Mouse (Mus musculus) hindbrain, embryonic 14.5 days (tissue): Measurements from ENCODE around the gene Cfap45. TPM values are rescaled to one million over a fixed set of nuclear protein-coding genes. Genes with fewer than 3 reads are reported as not detected.

Source experiments
- ATAC-seq: fragments of 200-750 bp; cut with Nextera tagmentation; 2 replicates; pipeline ENCODE4 v1.8.0; 2017; ENCODE audit warnings: moderate number of reproducible peaks, mild to moderate bottlenecking, moderate TSS enrichment, moderate library complexity; ENCODE audit not compliant: low FRiP score
- DNase-seq: peaks from one replicate; pipeline ENCODE4 v3.0.0-alpha.2; 2015; ENCODE audit warnings: low spot score
- H3K27ac ChIP-seq: fragments of 300-500 bp; sonication (generic); 2 replicates; pipeline ENCODE4 v1.5.1; 2014; ENCODE audit warnings: mild to moderate bottlenecking, moderate library complexity
- H3K27me3 ChIP-seq: fragments of 300-500 bp; sonication (generic); 2 replicates; pipeline ENCODE4 v1.6.1; 2014; ENCODE audit warnings: mild to moderate bottlenecking, low read length, mixed read lengths; ENCODE audit not compliant: control insufficient read depth, insufficient read depth
- H3K36me3 ChIP-seq: fragments of 300-500 bp; sonication (generic); replicated peaks from 2 replicates; pipeline ENCODE4 v1.6.1; 2014; ENCODE audit not compliant: control insufficient read depth, insufficient read depth
- H3K4me1 ChIP-seq: fragments of 300-500 bp; sonication (generic); replicated peaks from 2 replicates; pipeline ENCODE4 v1.6.1; 2014; ENCODE audit warnings: antibody characterized with exemption, low read length, mixed read lengths; ENCODE audit not compliant: control insufficient read depth, insufficient read depth
- H3K4me2 ChIP-seq: fragments of 300-500 bp; sonication (generic); replicated peaks from 2 replicates; pipeline ENCODE4 v1.6.1; 2014; ENCODE audit warnings: mild to moderate bottlenecking, moderate library complexity
- H3K4me3 ChIP-seq: fragments of 300-500 bp; sonication (generic); replicated peaks from 2 replicates; pipeline ENCODE4 v1.5.1; 2014; ENCODE audit warnings: mild to moderate bottlenecking, low read length
- H3K9ac ChIP-seq: fragments of 300-500 bp; sonication (generic); 2 replicates; pipeline ENCODE4 v1.6.1; 2014
- H3K9me3 ChIP-seq: fragments of 300-500 bp; sonication (generic); 2 replicates; pipeline ENCODE4 v1.6.1; 2016; ENCODE audit warnings: low read length; ENCODE audit not compliant: control insufficient read depth
- WGBS: fragments of 180-500 bp; shearing (Covaris S2); extraction: QIAGEN DNeasy Blood & Tissue Kit; methylation state at CpG from one replicate; pipeline ENCODE4 v1.1.7; 2014; 5-methylcytosine and 5-hydroxymethylcytosine counted together
- polyA plus RNA-seq: library from polyadenylated mRNA; unstranded; fragments of >200 nt; fragmentation: Nextera tagmentation; extraction: Ambion mirVana; gene quantifications from 2 replicates; pipeline ENCODE4 v1.2.1, GENCODE M21; 2014

Gene Cfap45
- 3.7 and 5.5 TPM in 2 replicates for polyA plus RNA-seq

GRCm38 (mm10) chr1:172520576-172521440, at the start of gene Cfap45:
TSS of gene Cfap45 (plus strand) at chr1:172520801.
- no peak within 1 kb of the TSS for H3K27ac ChIP-seq
- ATAC-seq (peak; percentile 91), DNase-seq (peak; percentile 89)
- H3K4me1 ChIP-seq = peaks cover 17% of the 10 kb centered on the region
- H3K27me3 ChIP-seq = no peaks in the 10 kb centered on the region
- peak within 1 kb of the TSS; percentile 19 for H3K4me3 ChIP-seq
- 5% methylated on average over 28 of the region's 28 CpGs for WGBS
- peak within 1 kb of the TSS; percentile 14; the same call in 1 of the 2 replicates for H3K9ac ChIP-seq
- peak within 1 kb of the TSS; percentile 54 for H3K4me2 ChIP-seq
- peaks cover 7% of the 10 kb centered on the region; the same call in 1 of the 2 replicates for H3K9me3 ChIP-seq
- no peaks in the 10 kb centered on the region for H3K36me3 ChIP-seq

GRCm38 (mm10) chr1:172472909-172473308, 47.7 kb upstream of the Cfap45 start:
- no peak overlapping the region for H3K4me2 ChIP-seq
- no peak overlapping the region for H3K27ac ChIP-seq
- no peaks in the 10 kb centered on the region for H3K36me3 ChIP-seq
- no peak for DNase-seq
- no peak for ATAC-seq
- no peaks in the 10 kb centered on the region for H3K9me3 ChIP-seq
- no peaks in the 10 kb centered on the region for H3K4me1 ChIP-seq
- H3K4me3 ChIP-seq = no peak overlapping the region
- no peak overlapping the region for H3K9ac ChIP-seq
- no peaks in the 10 kb centered on the region for H3K27me3 ChIP-seq

- H3K4me2 ChIP-seq = no peak overlapping the region
- DNase-seq (no peak), ATAC-seq (no peak)
- H3K4me1 ChIP-seq = no peaks in the 10 kb centered on the region
- no peak overlapping the region for H3K9ac ChIP-seq
- no peak overlapping the region for H3K4me3 ChIP-seq
- H3K36me3 ChIP-seq = no peaks in the 10 kb centered on the region
- H3K9me3 ChIP-seq = no peaks in the 10 kb centered on the region
- no peak overlapping the region for H3K27ac ChIP-seq
- 89% methylated on average over 3 of the region's 3 CpGs for WGBS
- H3K27me3 ChIP-seq = no peaks in the 10 kb centered on the region
Observed at GRCm38 (mm10) chr1:172474196-172474595, 46.4 kb upstream of the Cfap45 start.

- no peaks in the 10 kb centered on the region for H3K36me3 ChIP-seq
- 72% methylated on average over 7 of the region's 7 CpGs for WGBS
- no peaks in the 10 kb centered on the region for H3K4me1 ChIP-seq
- H3K9ac ChIP-seq = no peak within 1 kb of the TSS
- H3K4me2 ChIP-seq = no peak within 1 kb of the TSS
- ATAC-seq (no peak), DNase-seq (no peak)
- no peak within 1 kb of the TSS for H3K27ac ChIP-seq
- no peak within 1 kb of the TSS for H3K4me3 ChIP-seq
- H3K9me3 ChIP-seq = no peaks in the 10 kb centered on the region
- no peaks in the 10 kb centered on the region for H3K27me3 ChIP-seq
Observed at GRCm38 (mm10) chr1:172475054-172475741, 45.4 kb upstream of the Cfap45 start, which contains the start of gene Slamf9. TSS of gene Slamf9 (plus strand) at chr1:172475358.

- H3K4me3 ChIP-seq = no peak overlapping the region
- no peak overlapping the region for H3K9ac ChIP-seq
- DNase-seq (no peak), ATAC-seq (no peak)
- 75% methylated on average over 5 of the region's 5 CpGs for WGBS
- no peaks in the 10 kb centered on the region for H3K9me3 ChIP-seq
- no peak overlapping the region for H3K4me2 ChIP-seq
- peaks cover 3% of the 10 kb centered on the region; the same call in 1 of the 2 replicates for H3K4me1 ChIP-seq
- no peak overlapping the region for H3K27ac ChIP-seq
- H3K27me3 ChIP-seq = no peaks in the 10 kb centered on the region
- no peaks in the 10 kb centered on the region for H3K36me3 ChIP-seq
Observed at GRCm38 (mm10) chr1:172478020-172478419, 42.6 kb upstream of the Cfap45 start.

- no peaks in the 10 kb centered on the region for H3K27me3 ChIP-seq
- DNase-seq = no peak
- WGBS = 95% methylated on average over 4 of the region's 4 CpGs
- H3K9me3 ChIP-seq = no peaks in the 10 kb centered on the region
- H3K4me2 ChIP-seq = no peak overlapping the region
- H3K4me1 ChIP-seq = peaks cover 26% of the 10 kb centered on the region
- no peaks in the 10 kb centered on the region for H3K36me3 ChIP-seq
- H3K27ac ChIP-seq = no peak overlapping the region
- no peak overlapping the region for H3K9ac ChIP-seq
- no peak overlapping the region for H3K4me3 ChIP-seq
- ATAC-seq = no peak
Observed at GRCm38 (mm10) chr1:172480376-172480775, 40.2 kb upstream of the Cfap45 start.

- Histone ChIP-seq H3K4me1 (peaks cover 34% of the 10 kb centered on the region), H3K36me3 (no peaks in the 10 kb centered on the region), H3K9ac (no peak overlapping the region; the same call in 1 of the 2 replicates), H3K27ac (no peak overlapping the region), H3K4me3 (peak overlapping the region; percentile 68; the same call in 1 of the 2 replicates), H3K27me3 (no peaks in the 10 kb centered on the region), H3K9me3 (no peaks in the 10 kb centered on the region), H3K4me2 (peak overlapping the region; percentile 77)
- ATAC-seq (0 out of 2 replicates have a peak, but pooled peaks have one; percentile 3), DNase-seq (no peak)
- 18% methylated on average over 13 of the region's 13 CpGs for whole genome bisulfite sequencing
Observed at GRCm38 (mm10) chr1:172481111-172481510, 39.5 kb upstream of the Cfap45 start.

- ATAC-seq (peak; percentile 93), DNase-seq (peak; percentile 89)
- no peaks in the 10 kb centered on the region for H3K9me3 ChIP-seq
- H3K4me3 ChIP-seq = peak within 1 kb of the TSS; percentile 68
- under 1% methylated on average over 37 of the region's 38 CpGs for WGBS
- peaks cover 40% of the 10 kb centered on the region for H3K4me1 ChIP-seq
- no peaks in the 10 kb centered on the region for H3K36me3 ChIP-seq
- no peaks in the 10 kb centered on the region for H3K27me3 ChIP-seq
- H3K9ac ChIP-seq = peak within 1 kb of the TSS; percentile 70
- peak within 1 kb of the TSS; percentile 77 for H3K4me2 ChIP-seq
- H3K27ac ChIP-seq = peak within 1 kb of the TSS; percentile 51
Observed at GRCm38 (mm10) chr1:172481540-172482280, 38.9 kb upstream of the Cfap45 start, which contains the start of gene Igsf9. TSS of gene Igsf9 (plus strand) at chr1:172481788.
